Mouse (Mus musculus): ENCODE results near the gene Cerk. TPM values are rescaled to one million over a fixed set of nuclear protein-coding genes. Genes with fewer than 3 reads are reported as not detected.
"Not testable (repeated sequence)": the region's sequence is repeated elsewhere in the genome, so short reads cannot be mapped to it uniquely, and the experiment has no call there.

The Cerk gene
- polyA plus RNA-seq, 1 experiment from 2014 or later = 23.5 TPM

DNA sequence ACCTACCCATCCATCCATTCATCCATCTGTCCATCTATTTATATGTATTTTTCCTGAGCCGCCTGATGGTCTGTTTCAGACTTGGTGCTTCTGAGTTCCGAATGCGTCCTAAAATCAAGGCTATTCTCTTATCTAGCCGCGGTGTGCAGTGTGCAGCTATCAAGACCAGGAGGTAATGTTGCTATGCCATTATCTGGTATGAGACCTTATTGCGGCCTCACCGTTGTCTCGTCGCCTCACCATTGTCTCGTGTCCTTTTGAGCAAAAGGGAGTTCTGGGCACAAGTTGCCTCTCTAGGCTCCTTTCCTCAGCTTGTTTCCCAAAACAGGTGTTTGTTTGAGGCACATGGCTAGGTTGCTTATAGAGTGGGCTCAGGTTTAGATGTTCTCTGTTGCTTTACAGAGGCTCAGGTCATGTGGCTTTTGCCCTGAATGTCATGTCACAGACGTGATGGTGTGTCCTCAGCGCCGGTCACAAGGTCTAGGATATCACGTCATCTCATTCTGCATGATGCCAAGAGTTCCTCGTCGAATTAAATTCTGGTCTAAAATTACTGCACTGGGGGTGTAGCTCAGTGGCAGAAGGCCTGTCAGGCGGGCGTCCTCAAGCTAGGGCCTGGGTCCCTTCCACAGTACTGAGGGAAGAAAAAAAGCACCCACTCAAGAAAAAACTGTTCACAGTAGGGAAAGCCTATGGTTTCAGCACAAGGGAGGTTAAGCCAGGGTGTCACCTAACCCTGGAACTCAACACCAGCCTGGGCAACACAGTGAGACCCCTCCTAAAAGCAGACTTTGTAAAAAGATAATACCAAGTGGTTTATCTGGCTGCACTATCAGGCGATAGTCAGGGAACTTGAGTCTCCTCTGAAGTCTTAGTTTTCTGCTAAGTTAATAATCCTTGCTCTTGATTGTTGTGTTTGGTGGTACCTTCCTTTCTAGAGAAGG lies 81.3 kb downstream of the Cerk start:
- no peaks in the 10 kb centered on the region for H3K27me3 ChIP-seq
- H3K9me3 ChIP-seq = no peaks in the 10 kb centered on the region
- WGBS = 93% methylated on average over 19 of the region's 19 CpGs
- H3K9ac ChIP-seq (replicated peaks) = no peak overlapping the region
- ATAC-seq (ENCODE audit: low FRiP score, low read depth) = no peak
- no peak overlapping the region for H3K4me2 ChIP-seq (replicated peaks)
- H3K4me3 ChIP-seq = no peak overlapping the region
- H3K4me1 ChIP-seq = no peaks in the 10 kb centered on the region
- H3K36me3 ChIP-seq = peaks cover 28% of the 10 kb centered on the region
- no peak overlapping the region for H3K27ac ChIP-seq (replicated peaks)

GRCm38 (mm10) chr15:86102308-86102707 lies 83.6 kb downstream of the Cerk start:
- ATAC-seq (ENCODE audit: low FRiP score, low read depth) = no peak
- Histone ChIP-seq H3K4me3 (no peak overlapping the region), H3K4me2 (replicated peaks) (no peak overlapping the region), H3K36me3 (peaks cover 34% of the 10 kb centered on the region), H3K9me3 (no peaks in the 10 kb centered on the region), H3K27me3 (no peaks in the 10 kb centered on the region), H3K27ac (replicated peaks) (no peak overlapping the region), H3K4me1 (peaks cover 4% of the 10 kb centered on the region; the same call in 1 of the 2 replicates), H3K9ac (replicated peaks) (no peak overlapping the region)
- 93% methylated on average over 15 of the region's 15 CpGs for WGBS

GRCm38 (mm10) chr15:86101585-86101984 lies 84.4 kb downstream of the Cerk start:
- Histone ChIP-seq H3K27ac (replicated peaks) (no peak overlapping the region), H3K9ac (replicated peaks) (no peak overlapping the region), H3K9me3 (no peaks in the 10 kb centered on the region), H3K36me3 (peaks cover 34% of the 10 kb centered on the region), H3K4me2 (replicated peaks) (no peak overlapping the region), H3K4me3 (no peak overlapping the region), H3K4me1 (peaks cover 4% of the 10 kb centered on the region; the same call in 1 of the 2 replicates), H3K27me3 (no peaks in the 10 kb centered on the region)
- ATAC-seq (ENCODE audit: low FRiP score, low read depth) = no peak
- 83% methylated on average over 9 of the region's 9 CpGs for WGBS

GRCm38 (mm10) chr15:86097871-86098270 lies 88.1 kb downstream of the Cerk start:
- no peak overlapping the region for H3K4me3 ChIP-seq
- H3K4me1 ChIP-seq = peaks cover 4% of the 10 kb centered on the region; the same call in 1 of the 2 replicates
- H3K9ac ChIP-seq (replicated peaks) = no peak overlapping the region
- 37% methylated on average over 2 of the region's 2 CpGs for WGBS
- no peak overlapping the region for H3K4me2 ChIP-seq (replicated peaks)
- H3K27ac ChIP-seq (replicated peaks) = no peak overlapping the region
- no peak for ATAC-seq (ENCODE audit: low FRiP score, low read depth)
- peaks cover 19% of the 10 kb centered on the region for H3K36me3 ChIP-seq
- H3K27me3 ChIP-seq = no peaks in the 10 kb centered on the region
- no peaks in the 10 kb centered on the region for H3K9me3 ChIP-seq

- 89% methylated on average over 5 of the region's 5 CpGs for WGBS
- H3K4me3 ChIP-seq; ATAC-seq (ENCODE audit: low FRiP score, low read depth); H3K9ac ChIP-seq (replicated peaks); H3K27me3 ChIP-seq; H3K27ac ChIP-seq (replicated peaks); H3K4me1 ChIP-seq; H3K9me3 ChIP-seq; H3K4me2 ChIP-seq (replicated peaks): not testable (repeated sequence)
- H3K36me3 ChIP-seq = peaks cover 29% of the 10 kb centered on the region
Measured at GRCm38 (mm10) chr15:86096604-86097020, 89.3 kb downstream of the Cerk start.

GRCm38 (mm10) chr15:86095722-86096603 lies 90.0 kb downstream of the Cerk start:
- H3K27me3 ChIP-seq = no peaks in the 10 kb centered on the region
- no peak overlapping the region for H3K4me3 ChIP-seq
- H3K9me3 ChIP-seq = no peaks in the 10 kb centered on the region
- WGBS = 93% methylated on average over 17 of the region's 17 CpGs
- no peak for ATAC-seq (ENCODE audit: low FRiP score, low read depth)
- H3K4me2 ChIP-seq (replicated peaks) = no peak overlapping the region
- peaks cover 4% of the 10 kb centered on the region; the same call in 1 of the 2 replicates for H3K4me1 ChIP-seq
- no peak overlapping the region for H3K27ac ChIP-seq (replicated peaks)
- peaks cover 23% of the 10 kb centered on the region for H3K36me3 ChIP-seq
- no peak overlapping the region for H3K9ac ChIP-seq (replicated peaks)

DNA sequence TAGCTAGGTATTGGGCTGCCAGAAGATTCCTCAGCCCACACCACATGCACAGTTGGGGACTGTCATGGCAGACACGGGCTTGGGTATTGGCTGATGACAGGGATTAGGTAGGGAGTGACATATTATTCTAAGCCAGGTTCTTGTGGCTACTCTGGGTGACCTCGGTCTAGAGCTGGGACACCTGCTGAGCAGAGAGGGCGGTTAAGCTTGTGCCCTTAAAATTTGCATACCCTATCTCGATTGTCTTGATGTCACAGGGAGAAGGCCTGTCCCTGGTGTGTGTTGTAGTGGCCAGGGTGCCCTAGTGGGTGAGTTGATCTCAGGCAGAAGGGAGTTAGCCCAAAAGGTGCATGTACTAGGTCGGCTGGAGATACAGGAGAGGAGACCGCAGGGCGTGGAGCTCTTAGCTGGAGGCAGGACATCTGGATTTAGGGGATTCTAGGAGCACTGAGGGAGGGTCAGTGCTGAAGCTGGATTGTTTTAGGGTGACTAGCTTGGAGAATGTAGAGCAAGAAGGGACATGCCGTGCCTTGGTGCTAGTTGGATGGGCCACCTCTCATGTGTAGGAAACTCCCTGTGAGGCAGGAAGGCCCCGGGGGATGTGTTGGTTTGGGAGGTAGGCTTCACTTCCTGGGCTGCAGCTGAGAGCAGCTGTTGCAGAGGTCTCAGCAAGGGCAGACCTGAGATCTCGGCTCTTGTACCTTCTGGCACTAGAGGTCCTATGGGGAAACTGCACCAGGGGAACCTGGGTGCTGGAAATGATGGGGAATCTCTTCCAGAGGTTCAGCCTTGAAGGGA lies 91.4 kb downstream of the Cerk start:
- 79% methylated on average over 10 of the region's 10 CpGs for WGBS

GRCm38 (mm10) chr15:86093236-86093635 lies 92.7 kb downstream of the Cerk start:
- Histone ChIP-seq H3K27ac (replicated peaks) (no peak overlapping the region), H3K36me3 (peaks cover 12% of the 10 kb centered on the region), H3K4me2 (replicated peaks) (no peak overlapping the region), H3K9ac (replicated peaks) (no peak overlapping the region), H3K9me3 (no peaks in the 10 kb centered on the region), H3K27me3 (no peaks in the 10 kb centered on the region), H3K4me1 (peaks cover 20% of the 10 kb centered on the region), H3K4me3 (no peak overlapping the region)
- ATAC-seq (ENCODE audit: low FRiP score, low read depth) = no peak
- 94% methylated on average over 1 of the region's 1 CpGs for WGBS

More for the DNA sequence above, 91.4 kb downstream of the Cerk start:
- no peaks in the 10 kb centered on the region for H3K27me3 ChIP-seq
- H3K9ac ChIP-seq (replicated peaks) = no peak overlapping the region
- H3K4me2 ChIP-seq (replicated peaks) = no peak overlapping the region
- ATAC-seq (ENCODE audit: low FRiP score, low read depth) = no peak
- H3K4me1 ChIP-seq = peaks cover 13% of the 10 kb centered on the region
- H3K36me3 ChIP-seq = peaks cover 18% of the 10 kb centered on the region
- H3K27ac ChIP-seq (replicated peaks) = no peak overlapping the region
- no peak overlapping the region for H3K4me3 ChIP-seq
- no peaks in the 10 kb centered on the region for H3K9me3 ChIP-seq

- H3K4me3 ChIP-seq = no peak overlapping the region
- H3K27ac ChIP-seq (replicated peaks) = no peak overlapping the region
- H3K27me3 ChIP-seq = no peaks in the 10 kb centered on the region
- no peak overlapping the region for H3K4me2 ChIP-seq (replicated peaks)
- no peaks in the 10 kb centered on the region for H3K9me3 ChIP-seq
- H3K36me3 ChIP-seq = peaks cover 12% of the 10 kb centered on the region
- peaks cover 27% of the 10 kb centered on the region for H3K4me1 ChIP-seq
- no peak overlapping the region for H3K9ac ChIP-seq (replicated peaks)
- ATAC-seq (ENCODE audit: low FRiP score, low read depth) = no peak
- WGBS = 89% methylated on average over 12 of the region's 12 CpGs
Measured at GRCm38 (mm10) chr15:86091998-86092670, 93.8 kb downstream of the Cerk start.

- 91% methylated on average over 23 of the region's 23 CpGs for WGBS
- Histone ChIP-seq H3K9me3 (no peaks in the 10 kb centered on the region), H3K27ac (replicated peaks) (no peak overlapping the region), H3K4me3 (no peak overlapping the region), H3K4me1 (peaks cover 35% of the 10 kb centered on the region), H3K9ac (replicated peaks) (no peak overlapping the region), H3K36me3 (peaks cover 12% of the 10 kb centered on the region), H3K4me2 (replicated peaks) (no peak overlapping the region), H3K27me3 (no peaks in the 10 kb centered on the region)
- ATAC-seq (ENCODE audit: low FRiP score, low read depth) = no peak
Measured at GRCm38 (mm10) chr15:86091201-86091997, 94.5 kb downstream of the Cerk start.

All from midbrain, embryonic 12.5 days (tissue).